Mouse (Mus musculus) erythroblast, embryonic 14.5 days (primary cell): ENCODE data around the gene B4galt5.

Experiments used
- GATA1 ChIP-seq: IDR thresholded peaks from 2 replicates; pipeline ENCODE4 v1.6.1; 2012; ENCODE audit warnings: low read length, inconsistent platforms, mixed read lengths
- TAL1 ChIP-seq: IDR thresholded peaks from 3 replicates; pipeline ENCODE4 v1.6.1; 2012; ENCODE audit warnings: low read length, inconsistent platforms, mixed read lengths

- TF ChIP-seq TAL1 (no peak), GATA1 (no peak)
Observed at GRCm38 (mm10) chr2:167394426-167394825, 45.4 kb upstream of the B4galt5 start.
